Mouse (Mus musculus) E14TG2a.4 (cell line): ENCODE results near the gene Cdhr4.

ENCODE experiments used
- H3K27me3 ChIP-seq: 2 replicates; pipeline ENCODE4 v1.6.1; 2014; ENCODE audit warnings: low read length, control low read depth; ENCODE audit not compliant: insufficient read depth
- H3K36me3 ChIP-seq: 2 replicates; pipeline ENCODE4 v1.6.1; 2014; ENCODE audit warnings: low read length, control low read depth; ENCODE audit not compliant: insufficient read depth
- H3K4me1 ChIP-seq: replicated peaks from 2 replicates; pipeline ENCODE4 v1.6.1; 2014; ENCODE audit warnings: low read depth, low read length, control low read depth
- H3K4me3 ChIP-seq: replicated peaks from 2 replicates; pipeline ENCODE4 v1.5.1; 2014; ENCODE audit warnings: mild to moderate bottlenecking, low read length
- H3K9me3 ChIP-seq: 2 replicates; pipeline ENCODE4 v1.6.1; 2014; ENCODE audit warnings: low read length, control low read depth
- CTCF ChIP-seq: conservative IDR thresholded peaks from 2 replicates; pipeline ENCODE4 v1.5.1; 2014; ENCODE audit warnings: low read length
- NANOG ChIP-seq: IDR thresholded peaks from 2 replicates; pipeline ENCODE4 v1.6.1; 2014; ENCODE audit warnings: borderline replicate concordance, low read length, mixed read lengths
- POU5F1 ChIP-seq: IDR thresholded peaks from 2 replicates; pipeline ENCODE4 v1.6.1; 2014; ENCODE audit warnings: low read length, borderline replicate concordance

The Cdhr4 gene

DNA sequence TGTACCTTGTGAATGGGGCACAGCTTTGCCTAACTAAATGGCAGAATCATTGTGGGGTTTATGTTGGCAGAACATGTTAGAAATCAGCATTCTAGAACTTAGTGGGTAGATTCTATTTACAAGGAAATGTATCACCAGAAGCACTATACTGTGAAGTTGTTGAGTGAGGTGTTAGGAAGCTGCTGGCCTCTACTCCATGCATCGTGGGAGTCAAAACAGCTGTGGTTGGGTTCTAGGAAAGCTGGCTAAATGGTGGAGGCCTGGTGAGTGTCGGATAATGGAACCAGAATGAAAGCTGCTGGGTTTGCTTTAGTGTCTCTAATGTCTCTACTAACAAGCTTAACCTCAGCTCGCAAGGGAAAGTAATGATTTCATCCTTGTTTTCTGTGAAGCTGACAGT, 24.8 kb downstream of the Cdhr4 start:
- TF ChIP-seq NANOG, result no peak
- no peak for TF ChIP-seq POU5F1
- no peak for TF ChIP-seq CTCF
- Histone ChIP-seq H3K27me3 (no peaks in the 10 kb centered on the region), H3K4me1 (peaks cover 25% of the 10 kb centered on the region)

DNA sequence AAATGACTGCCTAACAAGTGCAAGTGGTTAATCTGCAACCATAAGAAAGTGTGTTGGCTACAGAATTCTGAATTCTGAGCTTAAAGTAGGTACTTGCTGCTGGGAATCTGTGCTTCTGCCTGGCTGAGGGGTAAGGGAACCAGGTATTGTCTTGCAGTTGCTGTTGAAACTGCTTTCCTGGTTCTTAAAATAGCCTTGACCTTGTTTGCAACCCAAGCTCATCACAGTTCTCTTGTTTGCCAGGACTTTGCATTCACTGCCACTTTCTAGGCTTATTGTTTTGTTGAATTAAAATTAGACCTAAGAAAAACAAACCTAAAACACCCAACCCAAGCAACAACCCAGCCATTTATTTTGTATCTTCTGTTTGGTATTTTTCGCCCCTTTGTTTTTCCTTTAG, 28.4 kb downstream of the Cdhr4 start:
- H3K36me3 ChIP-seq, result peaks cover 35% of the 10 kb centered on the region
- H3K4me3 ChIP-seq, result no peak overlapping the region
- TF ChIP-seq POU5F1 (no peak), CTCF (no peak), NANOG (no peak)
- H3K27me3 ChIP-seq, result no peaks in the 10 kb centered on the region
- H3K9me3 ChIP-seq, result no peaks in the 10 kb centered on the region
- H3K4me1 ChIP-seq, result peaks cover 22% of the 10 kb centered on the region

More for the DNA sequence above, 24.8 kb downstream of the Cdhr4 start:
- Histone ChIP-seq H3K36me3 (peaks cover 30% of the 10 kb centered on the region), H3K4me3 (no peak overlapping the region), H3K9me3 (no peaks in the 10 kb centered on the region)

DNA sequence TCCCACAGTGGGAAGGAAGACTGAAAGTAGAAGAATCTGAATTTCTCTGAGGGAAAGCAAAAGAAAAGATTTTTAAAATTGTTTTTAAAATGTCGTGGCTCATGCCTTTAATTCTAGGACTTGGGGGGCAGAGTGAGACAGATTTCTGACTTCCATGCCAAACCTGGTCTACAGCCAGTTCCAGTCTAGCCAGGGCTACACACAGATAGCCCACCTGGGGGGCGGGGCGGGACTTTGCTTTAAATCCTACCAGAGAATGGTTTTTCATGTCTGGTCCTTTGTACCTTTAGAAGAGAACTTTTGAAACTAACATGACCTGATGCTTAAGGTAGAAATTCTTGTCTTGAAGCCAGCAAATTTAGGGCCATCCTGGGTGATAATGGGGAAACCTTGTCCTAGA, 30.9 kb downstream of the Cdhr4 start:
- no peaks in the 10 kb centered on the region for H3K9me3 ChIP-seq
- H3K4me1 ChIP-seq, result peaks cover 22% of the 10 kb centered on the region

DNA sequence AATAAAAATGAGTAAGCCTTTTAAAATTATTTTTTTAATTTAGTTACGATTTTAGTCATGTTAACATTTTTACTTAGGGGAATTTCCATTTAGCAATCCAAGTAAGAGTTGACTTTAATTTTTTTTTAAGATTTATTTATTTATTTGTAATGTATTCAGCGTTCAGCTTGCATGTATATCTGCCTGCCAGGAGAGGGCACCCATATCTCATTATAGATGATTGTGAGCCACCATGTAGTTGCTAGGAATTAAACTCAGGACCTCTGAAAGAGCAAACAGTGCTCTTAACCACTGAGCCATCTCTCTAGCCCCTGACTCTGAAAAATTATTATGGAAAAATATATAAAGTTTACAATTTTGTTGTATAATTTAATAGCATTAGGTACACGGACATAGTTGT, 34.3 kb downstream of the Cdhr4 start:
- no peak overlapping the region for H3K4me3 ChIP-seq
- H3K4me1 ChIP-seq, result peaks cover 36% of the 10 kb centered on the region
- H3K9me3 ChIP-seq, result no peaks in the 10 kb centered on the region
- H3K27me3 ChIP-seq, result no peaks in the 10 kb centered on the region
- no peak for TF ChIP-seq NANOG
- TF ChIP-seq CTCF, result no peak
- TF ChIP-seq POU5F1, result no peak
- H3K36me3 ChIP-seq, result peaks cover 54% of the 10 kb centered on the region

More for the DNA sequence above, 30.9 kb downstream of the Cdhr4 start:
- Histone ChIP-seq H3K27me3 (no peaks in the 10 kb centered on the region), H3K36me3 (peaks cover 39% of the 10 kb centered on the region), H3K4me3 (no peak overlapping the region)
- TF ChIP-seq POU5F1 (no peak), CTCF (no peak), NANOG (no peak)

DNA sequence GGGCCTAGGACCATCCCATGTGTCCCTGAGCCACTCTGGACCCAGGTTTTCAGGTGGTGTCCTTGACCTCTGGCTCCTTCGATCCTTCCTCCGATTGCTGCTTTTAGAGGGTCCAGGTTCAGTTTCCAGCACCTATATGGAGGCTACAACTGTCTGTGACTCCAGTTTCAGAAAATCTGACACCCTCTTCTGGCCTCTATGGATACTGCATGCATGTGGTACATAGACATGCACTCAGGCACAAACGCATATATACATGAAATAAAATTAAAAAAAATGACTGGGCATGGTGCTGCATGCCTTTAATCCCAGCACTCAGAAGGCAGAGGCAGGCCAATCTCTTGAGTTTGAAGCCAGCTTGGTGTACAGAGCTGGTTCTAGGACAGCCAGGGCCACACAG, 35.6 kb downstream of the Cdhr4 start:
- TF ChIP-seq POU5F1 (no peak), NANOG (no peak), CTCF (peak; percentile 31; the same call in 1 of the 2 replicates)
- Histone ChIP-seq H3K4me1 (peaks cover 45% of the 10 kb centered on the region), H3K4me3 (no peak overlapping the region)

DNA sequence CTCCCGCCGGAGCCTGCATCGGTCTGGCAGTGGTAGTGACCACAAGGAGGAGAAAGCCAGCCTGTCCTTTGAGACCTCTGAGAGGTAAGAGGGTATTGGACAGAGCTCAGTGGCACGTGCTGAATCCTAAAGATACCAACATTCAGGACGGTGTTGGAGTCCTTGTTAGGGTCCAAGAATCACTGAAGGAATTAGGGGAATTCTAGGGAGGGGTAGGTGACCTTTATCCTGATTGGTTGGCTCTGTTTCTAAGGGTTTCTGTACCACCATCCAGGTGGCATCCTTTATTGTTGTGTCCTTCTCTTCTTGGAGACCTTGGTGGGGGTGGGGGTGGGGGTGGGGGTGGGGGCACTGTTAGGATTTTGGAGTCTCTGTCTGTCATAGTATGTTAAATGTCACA, 39.8 kb downstream of the Cdhr4 start:
- Histone ChIP-seq H3K4me1 (peaks cover 56% of the 10 kb centered on the region), H3K9me3 (no peaks in the 10 kb centered on the region), H3K36me3 (peaks cover 57% of the 10 kb centered on the region), H3K27me3 (no peaks in the 10 kb centered on the region), H3K4me3 (0 out of 2 replicates have a peak overlapping the region, but pooled peaks have one; percentile 26)
- TF ChIP-seq POU5F1, result no peak
- no peak for TF ChIP-seq CTCF
- TF ChIP-seq NANOG, result no peak

More for the DNA sequence above, 35.6 kb downstream of the Cdhr4 start:
- no peaks in the 10 kb centered on the region for H3K27me3 ChIP-seq
- H3K36me3 ChIP-seq, result peaks cover 60% of the 10 kb centered on the region
- no peaks in the 10 kb centered on the region for H3K9me3 ChIP-seq

DNA sequence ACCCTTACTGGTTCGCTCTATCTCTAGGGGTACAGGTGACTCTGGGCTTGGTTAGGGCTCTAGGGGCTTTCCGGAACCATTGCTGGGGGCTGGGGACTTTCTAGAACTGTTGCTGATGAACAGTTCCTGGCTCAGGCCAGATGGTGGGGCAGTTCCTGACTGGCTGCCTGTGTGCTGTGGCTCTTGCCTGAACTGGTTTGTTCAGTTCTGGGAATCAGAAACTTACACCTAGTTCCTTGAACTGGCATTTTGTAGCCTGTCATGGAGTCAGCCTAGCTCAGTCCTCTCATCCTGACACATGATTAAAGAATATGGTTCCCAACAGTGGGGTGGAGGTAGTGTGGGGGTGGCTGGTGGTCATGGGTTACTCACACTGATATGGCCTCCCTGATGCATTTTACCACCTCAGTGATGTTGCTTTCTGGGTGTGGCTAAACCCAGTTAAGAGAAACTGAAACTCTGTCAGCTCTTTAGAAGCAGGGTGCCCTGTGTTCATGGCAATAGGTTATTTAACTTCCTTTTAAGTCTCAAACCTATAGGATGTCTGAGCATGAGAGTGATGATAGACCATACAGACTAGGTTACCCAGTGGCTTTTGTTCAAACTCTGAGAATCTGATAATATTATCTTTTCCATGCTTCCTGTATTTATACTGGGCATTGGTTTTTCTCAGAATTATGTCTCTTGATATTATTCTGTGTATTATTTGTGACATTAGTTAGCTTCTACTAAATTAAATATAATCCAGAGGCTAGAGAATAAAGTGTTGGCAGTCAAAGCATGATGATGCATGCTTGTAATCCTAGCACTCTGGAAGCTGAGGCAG, 43.2 kb downstream of the Cdhr4 start:
- no peaks in the 10 kb centered on the region for H3K27me3 ChIP-seq

DNA sequence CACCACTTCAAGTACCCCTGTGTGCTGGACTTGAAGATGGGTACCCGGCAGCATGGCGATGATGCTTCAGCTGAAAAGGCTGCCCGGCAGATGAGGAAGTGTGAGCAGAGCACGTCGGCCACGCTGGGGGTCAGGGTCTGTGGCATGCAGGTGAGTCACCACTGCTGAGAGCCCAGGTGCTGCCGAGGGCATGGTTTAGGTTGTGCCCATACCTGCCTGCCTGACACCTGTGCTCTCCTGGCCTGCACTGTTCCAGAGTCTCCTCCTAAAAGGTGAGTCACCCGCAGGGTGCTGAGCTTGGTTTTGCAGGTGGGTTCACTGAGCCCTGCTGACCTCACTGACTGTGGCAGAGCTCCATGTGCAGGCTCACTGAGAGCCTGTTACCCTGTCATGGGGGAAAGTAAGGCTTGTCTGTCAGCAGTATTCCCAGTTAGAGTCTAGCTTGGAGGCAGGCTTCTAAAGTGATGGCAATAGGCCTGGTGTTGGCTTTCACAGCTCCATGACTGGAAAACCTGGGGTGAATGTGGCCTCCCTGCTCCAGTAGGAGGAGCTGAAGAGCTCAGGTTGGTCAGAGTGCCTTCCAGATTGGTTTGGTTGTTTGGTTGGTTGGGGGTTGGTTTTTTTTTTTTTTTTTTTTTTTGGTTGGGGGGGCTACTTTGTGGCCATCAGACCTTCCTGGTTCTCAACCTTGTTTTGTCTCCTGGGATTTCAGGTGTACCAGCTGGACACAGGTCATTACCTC, 52.6 kb downstream of the Cdhr4 start:
- no peak for TF ChIP-seq POU5F1
- TF ChIP-seq NANOG, result no peak
- peak; percentile 56 for TF ChIP-seq CTCF

More for the DNA sequence above, 43.2 kb downstream of the Cdhr4 start:
- H3K36me3 ChIP-seq, result peaks cover 61% of the 10 kb centered on the region
- TF ChIP-seq POU5F1 (no peak), CTCF (no peak), NANOG (no peak)
- no peak overlapping the region for H3K4me3 ChIP-seq
- no peaks in the 10 kb centered on the region for H3K9me3 ChIP-seq
- H3K4me1 ChIP-seq, result peaks cover 42% of the 10 kb centered on the region

More for the DNA sequence above, 52.6 kb downstream of the Cdhr4 start:
- Histone ChIP-seq H3K4me1 (peaks cover 47% of the 10 kb centered on the region), H3K4me3 (no peak overlapping the region), H3K27me3 (no peaks in the 10 kb centered on the region), H3K9me3 (no peaks in the 10 kb centered on the region), H3K36me3 (peaks cover 67% of the 10 kb centered on the region)
